Mouse (Mus musculus) adrenal gland, adult 2 months (tissue): ENCODE measurements at regions not wholly inside any gene's neighbourhood (a gene's known extent, or its start where the extent isn't known, plus 50 kb on each side); places are given as distances from the start of the nearest gene placed in this dataset.
A peak's percentile ranks its signal among the peaks of the same experiment; 100 is the strongest.

Experiments used
- DNase-seq: peaks from one replicate; pipeline ENCODE4 v3.0.0; 2021

- DNase-seq, result no peak
Observed at GRCm38 (mm10) chr17:47177671-47178246, 167.4 kb upstream of the Ubr2 start.

- DNase-seq, result no peak
Observed at GRCm38 (mm10) chr17:47176328-47176727, 166.0 kb upstream of the Ubr2 start.

GRCm38 (mm10) chr17:47174748-47175215 is 164.4 kb upstream of the Ubr2 start:
- peak; percentile 90 for DNase-seq

GRCm38 (mm10) chr17:47171801-47172200 is 161.4 kb upstream of the Ubr2 start:
- no peak for DNase-seq

- DNase-seq, result no peak
Observed at GRCm38 (mm10) chr17:47170978-47171593, 160.7 kb upstream of the Ubr2 start.

GRCm38 (mm10) chr17:47168105-47168504 is 157.7 kb upstream of the Ubr2 start:
- DNase-seq, result no peak

GRCm38 (mm10) chr17:47163677-47164340 is 153.5 kb upstream of the Ubr2 start:
- DNase-seq, result no peak

GRCm38 (mm10) chr17:47162459-47162858 is 152.1 kb upstream of the Ubr2 start:
- no peak for DNase-seq

GRCm38 (mm10) chr17:47156237-47156636 is 145.9 kb upstream of the Ubr2 start:
- peak; percentile 48 for DNase-seq

- DNase-seq, result peak; percentile 75
Observed at GRCm38 (mm10) chr17:47151557-47152278, 141.4 kb upstream of the Ubr2 start.

- DNase-seq, result peak; percentile 45
Observed at GRCm38 (mm10) chr17:47151193-47151556, 140.8 kb upstream of the Ubr2 start.

- peak; percentile 55 for DNase-seq
Observed at GRCm38 (mm10) chr17:47150636-47151035, 140.3 kb upstream of the Ubr2 start.

GRCm38 (mm10) chr17:47149662-47150061 is 139.3 kb upstream of the Ubr2 start:
- DNase-seq, result no peak

GRCm38 (mm10) chr17:47149158-47149557 is 138.8 kb upstream of the Ubr2 start:
- DNase-seq, result no peak

GRCm38 (mm10) chr17:47146640-47147039 is 136.3 kb upstream of the Ubr2 start:
- peak; percentile 42 for DNase-seq

GRCm38 (mm10) chr17:47145590-47145989 is 135.2 kb upstream of the Ubr2 start:
- no peak for DNase-seq

- peak; percentile 59 for DNase-seq
Observed at GRCm38 (mm10) chr17:47144996-47145395, 134.6 kb upstream of the Ubr2 start.

GRCm38 (mm10) chr17:47144460-47144859 is 134.1 kb upstream of the Ubr2 start:
- DNase-seq, result peak; percentile 66

GRCm38 (mm10) chr17:47143898-47144297 is 133.5 kb upstream of the Ubr2 start:
- no peak for DNase-seq

GRCm38 (mm10) chr17:47142885-47143284 is 132.5 kb upstream of the Ubr2 start:
- DNase-seq, result peak; percentile 44

GRCm38 (mm10) chr17:47142276-47142675 is 131.9 kb upstream of the Ubr2 start:
- peak; percentile 58 for DNase-seq

GRCm38 (mm10) chr17:47141843-47142215 is 131.5 kb upstream of the Ubr2 start:
- DNase-seq, result peak; percentile 67
